Mouse (Mus musculus) kidney, adult 8-10 months (tissue): ENCODE results near the gene Palld.
A peak's percentile ranks its signal among the peaks of the same experiment; 100 is the strongest.

Source experiments
- DNase-seq, 2 experiments: peaks; one replicate each; pipeline ENCODE4 v3.0.0; 2022

Gene Palld

GRCm38 (mm10) chr8:61549585-61549984, 352.9 kb downstream of the Palld start:
- DNase-seq = no peak

- DNase-seq = peak; percentile 69 to 91
These were observed 362.5 kb downstream of the Palld start for GRCm38 (mm10) chr8:61539828-61540500.

- no peak for DNase-seq
These were observed 365.0 kb downstream of the Palld start for GRCm38 (mm10) chr8:61537471-61537870.

GRCm38 (mm10) chr8:61535472-61535871, 367.0 kb downstream of the Palld start:
- no peak for DNase-seq

GRCm38 (mm10) chr8:61533356-61533926, 369.0 kb downstream of the Palld start:
- DNase-seq = peak; percentile 52 to 53

- no peak for DNase-seq
These were observed 369.7 kb downstream of the Palld start for GRCm38 (mm10) chr8:61532831-61533230.

- no peak for DNase-seq
These were observed 370.3 kb downstream of the Palld start for GRCm38 (mm10) chr8:61531944-61532795.

- no peak for DNase-seq
These were observed 373.8 kb downstream of the Palld start for GRCm38 (mm10) chr8:61528642-61529041.

GRCm38 (mm10) chr8:61528197-61528596, 374.3 kb downstream of the Palld start:
- DNase-seq = no peak

GRCm38 (mm10) chr8:61527037-61527436, 375.5 kb downstream of the Palld start:
- no peak for DNase-seq

GRCm38 (mm10) chr8:61522132-61522531, 380.4 kb downstream of the Palld start:
- peak in 1 of 2 experiments; percentile 41 for DNase-seq

- no peak for DNase-seq
These were observed 384.8 kb downstream of the Palld start for GRCm38 (mm10) chr8:61517502-61518185.

- DNase-seq = no peak
These were observed 385.6 kb downstream of the Palld start for GRCm38 (mm10) chr8:61516745-61517501.

GRCm38 (mm10) chr8:61515931-61516744, 386.4 kb downstream of the Palld start:
- DNase-seq = peak; percentile 52 to 79

GRCm38 (mm10) chr8:61515110-61515930, 387.2 kb downstream of the Palld start:
- DNase-seq = no peak

- DNase-seq = no peak
These were observed 400.2 kb downstream of the Palld start for GRCm38 (mm10) chr8:61502277-61502676.

- DNase-seq = no peak
These were observed 401.6 kb downstream of the Palld start for GRCm38 (mm10) chr8:61500914-61501313.

GRCm38 (mm10) chr8:61499035-61499434, 403.5 kb downstream of the Palld start:
- DNase-seq = peak in 1 of 2 experiments; percentile 44

- DNase-seq = no peak
These were observed 405.4 kb downstream of the Palld start for GRCm38 (mm10) chr8:61497110-61497509.

- DNase-seq = no peak
These were observed 413.9 kb downstream of the Palld start for GRCm38 (mm10) chr8:61488631-61489030.
